Mouse (Mus musculus) hindbrain, embryonic 14.5 days (tissue): ENCODE data around the gene Celf2. TPM values are rescaled to one million over a fixed set of nuclear protein-coding genes. Genes with fewer than 3 reads are reported as not detected.
A peak's percentile ranks its signal among the peaks of the same experiment; 100 is the strongest.

Experiments
- ATAC-seq: fragments of 200-750 bp; cut with Nextera tagmentation; 2 replicates; pipeline ENCODE4 v1.8.0; 2017; ENCODE audit warnings: moderate number of reproducible peaks, mild to moderate bottlenecking, moderate TSS enrichment, moderate library complexity; ENCODE audit not compliant: low FRiP score
- DNase-seq: peaks from one replicate; pipeline ENCODE4 v3.0.0-alpha.2; 2015; ENCODE audit warnings: low spot score
- H3K27ac ChIP-seq: fragments of 300-500 bp; sonication (generic); 2 replicates; pipeline ENCODE4 v1.5.1; 2014; ENCODE audit warnings: mild to moderate bottlenecking, moderate library complexity
- H3K27me3 ChIP-seq: fragments of 300-500 bp; sonication (generic); 2 replicates; pipeline ENCODE4 v1.6.1; 2014; ENCODE audit warnings: mild to moderate bottlenecking, low read length, mixed read lengths; ENCODE audit not compliant: control insufficient read depth, insufficient read depth
- H3K36me3 ChIP-seq: fragments of 300-500 bp; sonication (generic); replicated peaks from 2 replicates; pipeline ENCODE4 v1.6.1; 2014; ENCODE audit not compliant: control insufficient read depth, insufficient read depth
- H3K4me1 ChIP-seq: fragments of 300-500 bp; sonication (generic); replicated peaks from 2 replicates; pipeline ENCODE4 v1.6.1; 2014; ENCODE audit warnings: antibody characterized with exemption, low read length, mixed read lengths; ENCODE audit not compliant: control insufficient read depth, insufficient read depth
- H3K4me2 ChIP-seq: fragments of 300-500 bp; sonication (generic); replicated peaks from 2 replicates; pipeline ENCODE4 v1.6.1; 2014; ENCODE audit warnings: mild to moderate bottlenecking, moderate library complexity
- H3K4me3 ChIP-seq: fragments of 300-500 bp; sonication (generic); replicated peaks from 2 replicates; pipeline ENCODE4 v1.5.1; 2014; ENCODE audit warnings: mild to moderate bottlenecking, low read length
- H3K9ac ChIP-seq: fragments of 300-500 bp; sonication (generic); 2 replicates; pipeline ENCODE4 v1.6.1; 2014
- H3K9me3 ChIP-seq: fragments of 300-500 bp; sonication (generic); 2 replicates; pipeline ENCODE4 v1.6.1; 2016; ENCODE audit warnings: low read length; ENCODE audit not compliant: control insufficient read depth
- whole genome bisulfite sequencing: fragments of 180-500 bp; shearing (Covaris S2); extraction: QIAGEN DNeasy Blood & Tissue Kit; methylation state at CpG from one replicate; pipeline ENCODE4 v1.1.7; 2014; 5-methylcytosine and 5-hydroxymethylcytosine counted together
- polyA plus RNA-seq: library from polyadenylated mRNA; unstranded; fragments of >200 nt; fragmentation: Nextera tagmentation; extraction: Ambion mirVana; gene quantifications from 2 replicates; pipeline ENCODE4 v1.2.1, GENCODE M21; 2014

The Celf2 gene
- polyA plus RNA-seq, 1 experiment from 2014 or later: 131 TPM

- Histone ChIP-seq H3K4me2 (no peak overlapping the region), H3K4me1 (peaks cover 20% of the 10 kb centered on the region), H3K27ac (peak overlapping the region; percentile 71), H3K27me3 (no peaks in the 10 kb centered on the region), H3K9ac (peak overlapping the region; percentile 14), H3K36me3 (peaks cover 33% of the 10 kb centered on the region), H3K9me3 (no peaks in the 10 kb centered on the region), H3K4me3 (no peak overlapping the region)
- ATAC-seq (peak; percentile 81), DNase-seq (no peak)
- 15% methylated on average over 9 of the region's 9 CpGs for WGBS
Measured at GRCm38 (mm10) chr2:6547139-6547664, 962.2 kb downstream of the Celf2 start.

GRCm38 (mm10) chr2:6546462-6547138, 962.8 kb downstream of the Celf2 start:
- Histone ChIP-seq H3K27ac (peak overlapping the region; percentile 71), H3K9ac (peak overlapping the region; percentile 14), H3K4me2 (no peak overlapping the region), H3K4me1 (peaks cover 20% of the 10 kb centered on the region), H3K9me3 (no peaks in the 10 kb centered on the region), H3K4me3 (no peak overlapping the region), H3K36me3 (peaks cover 27% of the 10 kb centered on the region), H3K27me3 (no peaks in the 10 kb centered on the region)
- DNase-seq (no peak), ATAC-seq (peak; percentile 32; the same call in 1 of the 2 replicates)
- 15% methylated on average over 14 of the region's 14 CpGs for WGBS

GRCm38 (mm10) chr2:6545127-6545931, 964.0 kb downstream of the Celf2 start:
- Histone ChIP-seq H3K9me3 (no peaks in the 10 kb centered on the region), H3K4me1 (peaks cover 20% of the 10 kb centered on the region), H3K27ac (no peak overlapping the region), H3K9ac (no peak overlapping the region), H3K36me3 (peaks cover 32% of the 10 kb centered on the region), H3K4me3 (no peak overlapping the region), H3K27me3 (no peaks in the 10 kb centered on the region), H3K4me2 (no peak overlapping the region)
- DNase-seq (no peak), ATAC-seq (no peak)
- 22% methylated on average over 10 of the region's 10 CpGs for WGBS

- peaks cover 16% of the 10 kb centered on the region for H3K36me3 ChIP-seq
- H3K27me3 ChIP-seq: no peaks in the 10 kb centered on the region
- H3K27ac ChIP-seq: no peak overlapping the region
- ATAC-seq (no peak), DNase-seq (no peak)
- H3K9ac ChIP-seq: no peak overlapping the region
- 97% methylated on average over 5 of the region's 5 CpGs for WGBS
- H3K4me1 ChIP-seq: peaks cover 20% of the 10 kb centered on the region
- H3K9me3 ChIP-seq: no peaks in the 10 kb centered on the region
- no peak overlapping the region for H3K4me3 ChIP-seq
- H3K4me2 ChIP-seq: no peak overlapping the region
Measured at GRCm38 (mm10) chr2:6543650-6544049, 965.7 kb downstream of the Celf2 start.

- Histone ChIP-seq H3K27ac (no peak overlapping the region), H3K9me3 (no peaks in the 10 kb centered on the region), H3K36me3 (peaks cover 13% of the 10 kb centered on the region), H3K27me3 (no peaks in the 10 kb centered on the region), H3K4me2 (no peak overlapping the region), H3K9ac (no peak overlapping the region), H3K4me3 (no peak overlapping the region), H3K4me1 (peaks cover 19% of the 10 kb centered on the region)
- ATAC-seq: no peak
- 84% methylated on average over 12 of the region's 12 CpGs for WGBS
- DNase-seq: no peak
Measured at GRCm38 (mm10) chr2:6542556-6543180, 966.7 kb downstream of the Celf2 start.

- ATAC-seq (no peak), DNase-seq (no peak)
- H3K27me3 ChIP-seq: no peaks in the 10 kb centered on the region
- no peak overlapping the region for H3K9ac ChIP-seq
- H3K9me3 ChIP-seq: no peaks in the 10 kb centered on the region
- no peak overlapping the region for H3K4me3 ChIP-seq
- no peak overlapping the region for H3K27ac ChIP-seq
- H3K36me3 ChIP-seq: peaks cover 6% of the 10 kb centered on the region
- peaks cover 6% of the 10 kb centered on the region; the same call in 1 of the 2 replicates for H3K4me1 ChIP-seq
- 87% methylated on average over 5 of the region's 6 CpGs for WGBS
- H3K4me2 ChIP-seq: no peak overlapping the region
Measured at GRCm38 (mm10) chr2:6540825-6541224, 968.5 kb downstream of the Celf2 start.

GRCm38 (mm10) chr2:6540092-6540491, 969.3 kb downstream of the Celf2 start:
- WGBS: 79% methylated on average over 11 of the region's 11 CpGs
- ATAC-seq: no peak
- no peaks in the 10 kb centered on the region for H3K27me3 ChIP-seq
- H3K9ac ChIP-seq: no peak overlapping the region
- H3K36me3 ChIP-seq: peaks cover 6% of the 10 kb centered on the region
- no peak for DNase-seq
- no peak overlapping the region for H3K4me3 ChIP-seq
- H3K9me3 ChIP-seq: no peaks in the 10 kb centered on the region
- H3K4me1 ChIP-seq: no peaks in the 10 kb centered on the region
- H3K4me2 ChIP-seq: no peak overlapping the region
- H3K27ac ChIP-seq: no peak overlapping the region

- H3K4me3 ChIP-seq: no peak overlapping the region
- WGBS: 89% methylated on average over 2 of the region's 2 CpGs
- H3K27me3 ChIP-seq: no peaks in the 10 kb centered on the region
- no peak overlapping the region for H3K9ac ChIP-seq
- DNase-seq: no peak
- no peaks in the 10 kb centered on the region for H3K9me3 ChIP-seq
- no peak for ATAC-seq
- H3K36me3 ChIP-seq: peaks cover 6% of the 10 kb centered on the region
- no peak overlapping the region for H3K4me2 ChIP-seq
- no peak overlapping the region for H3K27ac ChIP-seq
- H3K4me1 ChIP-seq: no peaks in the 10 kb centered on the region
Measured at GRCm38 (mm10) chr2:6538500-6538899, 970.9 kb downstream of the Celf2 start.

GRCm38 (mm10) chr2:6538031-6538430, 971.3 kb downstream of the Celf2 start:
- H3K9me3 ChIP-seq: no peaks in the 10 kb centered on the region
- H3K27me3 ChIP-seq: no peaks in the 10 kb centered on the region
- no peak for ATAC-seq
- no peaks in the 10 kb centered on the region for H3K4me1 ChIP-seq
- H3K9ac ChIP-seq: no peak overlapping the region
- peaks cover 6% of the 10 kb centered on the region for H3K36me3 ChIP-seq
- H3K4me3 ChIP-seq: no peak overlapping the region
- DNase-seq: no peak
- H3K4me2 ChIP-seq: no peak overlapping the region
- H3K27ac ChIP-seq: no peak overlapping the region
